Mouse (Mus musculus) midbrain, embryonic 16.5 days (tissue): ENCODE measurements around the gene Gm3448. TPM values are rescaled to one million over a fixed set of nuclear protein-coding genes. Genes with fewer than 3 reads are reported as not detected.
"Not testable (repeated sequence)": the region's sequence is repeated elsewhere in the genome, so short reads cannot be mapped to it uniquely, and the experiment has no call there.

ENCODE experiments used
- ATAC-seq: fragments of 200-750 bp; cut with Nextera tagmentation; 2 replicates; pipeline ENCODE4 v1.8.0; 2017; ENCODE audit warnings: moderate TSS enrichment
- H3K27ac ChIP-seq: fragments of 300-500 bp; sonication (generic); 2 replicates; pipeline ENCODE4 v1.5.1; 2014; ENCODE audit warnings: mild to moderate bottlenecking, low read length, mixed read lengths
- H3K27me3 ChIP-seq: fragments of 300-500 bp; sonication (generic); 2 replicates; pipeline ENCODE4 v1.6.1; 2014; ENCODE audit warnings: low read depth, low read length, mixed read lengths; ENCODE audit not compliant: control insufficient read depth, insufficient read depth
- H3K36me3 ChIP-seq: fragments of 300-500 bp; sonication (generic); 2 replicates; pipeline ENCODE4 v1.6.1; 2014; ENCODE audit warnings: mild to moderate bottlenecking, low read length, moderate library complexity, mixed read lengths; ENCODE audit not compliant: control insufficient read depth, insufficient read depth
- H3K4me1 ChIP-seq: fragments of 300-500 bp; sonication (generic); 2 replicates; pipeline ENCODE4 v1.6.1; 2014; ENCODE audit warnings: mild to moderate bottlenecking, low read length, mixed read lengths; ENCODE audit not compliant: control insufficient read depth, insufficient read depth
- H3K4me2 ChIP-seq: fragments of 300-500 bp; sonication (generic); 2 replicates; pipeline ENCODE4 v1.6.1; 2014; ENCODE audit warnings: mild to moderate bottlenecking, low read length, mixed read lengths
- H3K4me3 ChIP-seq: fragments of 300-500 bp; sonication (generic); 2 replicates; pipeline ENCODE4 v1.5.1; 2014; ENCODE audit warnings: low read depth, mild to moderate bottlenecking, low read length, moderate library complexity, mixed read lengths
- H3K9ac ChIP-seq: fragments of 300-500 bp; sonication (generic); 2 replicates; pipeline ENCODE4 v1.6.1; 2014; ENCODE audit warnings: low read depth, low read length, mixed read lengths
- H3K9me3 ChIP-seq: fragments of 300-500 bp; sonication (generic); replicated peaks from 2 replicates; pipeline ENCODE4 v1.6.1; 2014; ENCODE audit warnings: mild to moderate bottlenecking, low read length, mixed read lengths; ENCODE audit not compliant: control insufficient read depth, poor library complexity, severe bottlenecking
- WGBS: fragments of 180-500 bp; shearing (Covaris S2); extraction: QIAGEN DNeasy Blood & Tissue Kit; methylation state at CpG from one replicate; pipeline ENCODE4 v1.1.7; 2014; 5-methylcytosine and 5-hydroxymethylcytosine counted together
- polyA plus RNA-seq: library from polyadenylated mRNA; unstranded; fragments of >200 nt; fragmentation: Nextera tagmentation; extraction: Ambion mirVana; gene quantifications from 2 replicates; pipeline ENCODE4 v1.2.1, GENCODE M21; 2015

Gm3448 gene
- 4.7 and 5.6 TPM in 2 replicates for polyA plus RNA-seq

DNA sequence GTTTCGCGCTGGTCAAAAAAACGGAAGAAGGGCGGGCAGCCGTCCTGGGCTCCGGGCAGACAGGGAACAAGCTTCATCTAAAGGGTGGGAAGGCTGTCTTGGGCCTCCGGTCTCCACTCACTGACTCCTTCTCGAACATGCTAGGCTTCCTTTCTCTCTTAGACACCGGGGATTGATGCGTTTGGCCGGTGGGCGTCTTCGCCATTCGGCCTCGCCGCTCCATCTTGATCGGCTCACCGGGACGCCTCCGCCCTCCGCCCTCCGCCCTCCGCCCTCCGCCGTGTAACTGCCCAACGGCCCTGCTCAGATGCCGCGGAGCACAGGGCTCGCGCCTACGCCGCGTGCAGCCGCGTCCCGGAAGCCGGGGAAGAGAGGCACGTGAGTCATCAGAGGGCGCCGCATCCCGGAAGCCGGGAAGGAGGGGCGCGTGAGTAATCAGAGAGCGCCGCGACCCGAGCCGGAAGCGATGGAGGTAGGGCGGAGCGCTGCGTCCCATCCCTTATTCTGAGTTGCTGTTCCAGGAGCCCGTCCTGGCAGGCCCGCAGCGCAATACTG, at the start of gene Gm3448, which contains the start of the genes Ermard and Tcte3:
TSS of gene Gm3448 (minus strand) at position 363 of the 555 bp plus-strand sequence.
TSS of gene Ermard (plus strand) at position 34 of the 555 bp plus-strand sequence.
TSS of gene Tcte3 (minus strand) at position 314 of the 555 bp plus-strand sequence.
- H3K36me3 ChIP-seq, H3K27ac ChIP-seq, H3K4me1 ChIP-seq, H3K9ac ChIP-seq, H3K4me2 ChIP-seq, H3K9me3 ChIP-seq, H3K4me3 ChIP-seq, H3K27me3 ChIP-seq: not testable (repeated sequence)
- peak; percentile 99 for ATAC-seq
- 0% methylated on average over 12 of the region's 56 CpGs for WGBS

DNA sequence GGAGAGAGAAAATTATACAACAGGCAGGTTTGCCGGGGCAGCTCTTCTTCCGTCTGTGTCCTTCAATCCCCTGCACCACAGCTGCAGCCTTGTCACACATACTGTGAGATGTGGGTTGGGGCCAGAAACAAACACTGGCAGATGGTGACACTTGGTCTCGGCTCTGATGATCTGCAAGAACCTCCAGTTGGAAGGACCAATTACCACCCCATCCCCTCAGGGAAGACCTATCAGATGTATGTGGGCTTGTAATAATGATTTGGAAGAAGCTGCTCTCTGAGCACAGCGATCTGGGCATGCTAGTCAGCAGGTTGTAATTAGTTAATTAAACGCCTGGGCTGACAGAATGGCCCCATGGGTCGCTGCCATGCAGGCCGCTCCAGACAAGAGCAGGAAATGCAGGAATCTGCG, 47.3 kb upstream of the Gm3448 start:
- 10% methylated on average over 8 of the region's 8 CpGs for WGBS
- no peaks in the 10 kb centered on the region for H3K9me3 ChIP-seq
- H3K27me3 ChIP-seq, result no peaks in the 10 kb centered on the region
- no peaks in the 10 kb centered on the region for H3K36me3 ChIP-seq
- H3K9ac ChIP-seq, result peak overlapping the region; percentile 35; the same call in 1 of the 2 replicates
- H3K4me2 ChIP-seq, result no peak overlapping the region
- ATAC-seq, result peak; percentile 73
- no peak overlapping the region for H3K4me3 ChIP-seq
- H3K27ac ChIP-seq, result peak overlapping the region; percentile 41
- H3K4me1 ChIP-seq, result peaks cover 13% of the 10 kb centered on the region

DNA sequence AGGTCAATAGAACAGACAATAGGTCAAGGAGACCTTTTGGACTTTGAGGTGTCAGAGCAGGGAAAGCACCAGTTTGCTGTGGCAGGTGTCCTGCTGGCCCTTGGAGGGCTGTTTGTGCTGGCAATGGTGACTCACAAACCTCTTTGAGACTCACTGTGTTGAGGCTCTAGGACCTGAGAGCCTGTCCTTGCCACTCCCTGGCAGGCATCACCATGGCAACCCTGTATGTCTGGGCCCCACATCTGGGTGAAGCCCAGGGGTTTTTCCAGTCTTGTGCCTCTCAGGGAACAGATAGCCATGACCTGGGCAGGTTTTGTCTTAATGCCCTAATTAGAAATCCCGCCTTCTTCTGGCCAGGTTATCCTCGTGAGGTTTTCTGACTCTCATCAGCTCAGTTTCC, 46.8 kb upstream of the Gm3448 start:
- peaks cover 13% of the 10 kb centered on the region for H3K4me1 ChIP-seq
- no peaks in the 10 kb centered on the region for H3K36me3 ChIP-seq
- H3K9me3 ChIP-seq, result no peaks in the 10 kb centered on the region
- peak overlapping the region; percentile 37; the same call in 1 of the 2 replicates for H3K27ac ChIP-seq
- no peak overlapping the region for H3K4me3 ChIP-seq
- H3K27me3 ChIP-seq, result no peaks in the 10 kb centered on the region
- WGBS, result 27% methylated on average over 2 of the region's 2 CpGs
- ATAC-seq, result peak; percentile 66; the same call in 1 of the 2 replicates
- H3K4me2 ChIP-seq, result no peak overlapping the region
- H3K9ac ChIP-seq, result peak overlapping the region; percentile 48; the same call in 1 of the 2 replicates

DNA sequence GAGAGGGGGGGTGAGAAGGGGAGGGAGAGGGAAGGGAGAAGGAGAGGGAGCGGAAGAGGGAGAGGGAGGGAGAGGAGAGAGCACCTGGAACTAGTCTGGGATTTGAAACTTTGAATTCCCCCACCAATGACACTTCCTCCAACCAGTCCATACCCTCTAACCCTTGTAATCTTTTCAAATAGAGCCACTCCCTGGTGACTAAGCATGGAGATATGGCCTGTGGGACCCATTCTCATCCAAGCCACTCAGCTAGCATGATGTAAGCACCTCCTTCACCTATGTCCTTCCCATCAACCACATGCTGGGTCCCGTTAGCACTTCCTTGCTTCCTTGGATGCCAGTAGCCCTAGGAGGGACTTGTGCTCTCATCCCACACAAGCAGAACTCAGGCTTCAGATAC, 43.7 kb upstream of the Gm3448 start:
- Histone ChIP-seq H3K27ac (no peak overlapping the region), H3K9me3 (no peaks in the 10 kb centered on the region), H3K36me3 (no peaks in the 10 kb centered on the region), H3K4me2 (no peak overlapping the region), H3K4me3 (no peak overlapping the region), H3K9ac (no peak overlapping the region), H3K27me3 (no peaks in the 10 kb centered on the region), H3K4me1 (peaks cover 13% of the 10 kb centered on the region)
- WGBS, result 80% methylated on average over 2 of the region's 2 CpGs
- ATAC-seq, result no peak

GRCm38 (mm10) chr17:15084226-15084848, 43.0 kb upstream of the Gm3448 start:
- peaks cover 13% of the 10 kb centered on the region for H3K4me1 ChIP-seq
- H3K36me3 ChIP-seq, result no peaks in the 10 kb centered on the region
- ATAC-seq, result no peak
- H3K4me3 ChIP-seq, result no peak overlapping the region
- H3K27ac ChIP-seq, result no peak overlapping the region
- no peak overlapping the region for H3K9ac ChIP-seq
- no peaks in the 10 kb centered on the region for H3K9me3 ChIP-seq
- H3K27me3 ChIP-seq, result no peaks in the 10 kb centered on the region
- 71% methylated on average over 13 of the region's 13 CpGs for WGBS
- no peak overlapping the region for H3K4me2 ChIP-seq

DNA sequence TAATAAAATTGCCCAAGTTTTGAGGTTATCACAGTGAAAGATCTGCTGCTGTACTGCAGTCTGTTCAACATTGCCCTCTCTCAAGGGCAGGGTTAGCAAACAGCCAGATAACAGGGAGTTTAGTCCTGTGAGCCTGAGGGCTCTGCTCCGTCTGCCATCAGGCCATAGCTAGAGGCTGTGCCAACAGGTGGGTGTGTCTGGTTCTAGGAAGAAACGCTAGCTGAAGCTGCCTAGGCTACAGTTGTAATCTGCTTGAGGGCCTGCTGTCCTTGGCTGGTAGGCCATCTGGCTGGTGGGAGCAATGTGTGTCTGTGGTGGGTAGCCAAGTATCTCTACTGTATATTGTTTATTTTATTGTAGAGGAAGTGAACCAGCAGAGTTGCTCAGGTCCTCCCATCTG, 36.2 kb upstream of the Gm3448 start:
- Histone ChIP-seq H3K4me2 (no peak overlapping the region), H3K27ac (no peak overlapping the region), H3K27me3 (no peaks in the 10 kb centered on the region), H3K4me1 (no peaks in the 10 kb centered on the region), H3K9me3 (no peaks in the 10 kb centered on the region), H3K4me3 (no peak overlapping the region), H3K36me3 (no peaks in the 10 kb centered on the region), H3K9ac (no peak overlapping the region)
- ATAC-seq, result no peak
- 65% methylated on average over 2 of the region's 2 CpGs for WGBS

DNA sequence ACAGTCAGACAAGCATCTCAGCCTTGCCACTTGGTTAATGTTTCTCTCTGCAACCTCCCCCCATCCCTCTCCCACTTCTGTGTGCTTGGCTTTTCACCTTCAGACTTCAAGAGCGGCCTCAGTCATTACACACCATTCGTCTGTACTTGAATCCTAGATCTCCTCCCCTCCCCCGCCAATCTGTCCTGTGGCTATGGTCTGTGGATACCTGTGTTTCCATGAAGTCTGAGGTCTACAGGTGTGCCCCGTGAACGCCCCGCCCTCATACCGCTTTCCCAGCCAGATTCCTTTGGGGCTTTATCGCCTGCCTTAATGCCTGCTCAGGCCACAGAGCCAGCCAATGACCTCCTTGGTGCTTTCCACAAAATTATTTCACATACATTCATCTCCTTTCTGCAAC, 33.7 kb upstream of the Gm3448 start:
- H3K4me2 ChIP-seq, result no peak overlapping the region
- H3K27me3 ChIP-seq, result no peaks in the 10 kb centered on the region
- no peak overlapping the region for H3K9ac ChIP-seq
- ATAC-seq, result no peak
- H3K9me3 ChIP-seq, result no peaks in the 10 kb centered on the region
- H3K27ac ChIP-seq, result no peak overlapping the region
- H3K4me3 ChIP-seq, result no peak overlapping the region
- H3K4me1 ChIP-seq, result no peaks in the 10 kb centered on the region
- 90% methylated on average over 8 of the region's 8 CpGs for WGBS
- H3K36me3 ChIP-seq, result no peaks in the 10 kb centered on the region

GRCm38 (mm10) chr17:15072211-15072610, 30.9 kb upstream of the Gm3448 start:
- Histone ChIP-seq H3K36me3 (no peaks in the 10 kb centered on the region), H3K4me3 (no peak overlapping the region), H3K9me3 (no peaks in the 10 kb centered on the region), H3K4me1 (no peaks in the 10 kb centered on the region), H3K9ac (no peak overlapping the region), H3K27ac (no peak overlapping the region), H3K27me3 (no peaks in the 10 kb centered on the region), H3K4me2 (no peak overlapping the region)
- no peak for ATAC-seq
- 85% methylated on average over 2 of the region's 2 CpGs for WGBS

DNA sequence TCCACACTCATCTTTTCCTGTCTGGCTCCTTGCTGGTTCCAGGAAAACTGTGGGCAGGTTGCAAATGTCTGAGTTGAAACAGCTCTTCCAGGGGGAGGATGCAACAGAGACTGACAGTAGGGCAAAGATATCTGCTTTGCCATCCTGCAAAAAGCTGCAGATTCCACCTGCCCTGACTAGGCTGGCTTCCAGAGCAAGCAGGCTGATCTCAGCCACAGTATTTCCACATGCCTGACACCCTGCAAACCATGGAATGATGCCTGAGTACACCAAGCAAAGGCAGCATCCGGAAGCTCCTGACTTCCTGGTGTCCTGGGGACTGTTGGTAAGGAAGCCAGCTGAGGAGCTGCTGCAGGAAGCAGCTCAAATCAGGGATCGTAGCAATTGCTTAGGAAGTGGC, 27.8 kb upstream of the Gm3448 start:
- no peak overlapping the region for H3K27ac ChIP-seq
- ATAC-seq, result no peak
- H3K36me3 ChIP-seq, result no peaks in the 10 kb centered on the region
- no peak overlapping the region for H3K4me3 ChIP-seq
- peaks cover 9% of the 10 kb centered on the region; the same call in 1 of the 2 replicates for H3K4me1 ChIP-seq
- no peaks in the 10 kb centered on the region for H3K27me3 ChIP-seq
- no peak overlapping the region for H3K4me2 ChIP-seq
- H3K9ac ChIP-seq, result no peak overlapping the region
- H3K9me3 ChIP-seq, result no peaks in the 10 kb centered on the region
- WGBS, result 56% methylated on average over 2 of the region's 2 CpGs
